Mouse (Mus musculus) layer of hippocampus, adult 2 months (tissue): ENCODE measurements at regions not wholly inside any gene's neighbourhood (a gene's known extent, or its start where the extent isn't known, plus 50 kb on each side); places are given as distances from the start of the nearest gene placed in this dataset.
A peak's percentile ranks its signal among the peaks of the same experiment; 100 is the strongest.

Experiments
- DNase-seq, 2 experiments: peaks; one replicate each; pipeline ENCODE4 v3.0.0; 2022; ENCODE audit warnings: low spot score in 2 of 2
- H3K27ac ChIP-seq: fragments of 200-600 bp; 2 replicates; pipeline ENCODE4 v1.8.1; 2022
- H3K4me3 ChIP-seq: fragments of 200-600 bp; 2 replicates; pipeline ENCODE4 v1.8.1; 2022; ENCODE audit warnings: mild to moderate bottlenecking
- CTCF ChIP-seq: fragments of 200-600 bp; conservative IDR thresholded peaks from 2 replicates; pipeline ENCODE4 v1.8.1; 2022; ENCODE audit warnings: antibody characterized with exemption, mild to moderate bottlenecking, moderate library complexity

GRCm38 (mm10) chr10:109510917-109511715 lies 500.3 kb upstream of the Syt1 start:
- H3K27ac ChIP-seq, result no peak overlapping the region
- H3K4me3 ChIP-seq, result no peak overlapping the region
- DNase-seq, result no peak
- no peak for TF ChIP-seq CTCF

- no peak overlapping the region for H3K27ac ChIP-seq
- H3K4me3 ChIP-seq, result no peak overlapping the region
- no peak for DNase-seq
- no peak for TF ChIP-seq CTCF
Measured at GRCm38 (mm10) chr10:109508553-109508952, 497.8 kb upstream of the Syt1 start.

- Histone ChIP-seq H3K4me3 (no peak overlapping the region), H3K27ac (no peak overlapping the region)
- TF ChIP-seq CTCF, result no peak
- DNase-seq, result no peak
Measured at GRCm38 (mm10) chr10:109507228-109507627, 496.4 kb upstream of the Syt1 start.

- peak; percentile 61 for TF ChIP-seq CTCF
- Histone ChIP-seq H3K4me3 (no peak overlapping the region), H3K27ac (no peak overlapping the region)
- no peak for DNase-seq
Measured at GRCm38 (mm10) chr10:109504683-109505082, 493.9 kb upstream of the Syt1 start.

GRCm38 (mm10) chr10:109500861-109501260 lies 490.1 kb upstream of the Syt1 start:
- Histone ChIP-seq H3K27ac (no peak overlapping the region; the same call in 1 of the 2 replicates), H3K4me3 (no peak overlapping the region)
- DNase-seq, result no peak
- no peak for TF ChIP-seq CTCF

GRCm38 (mm10) chr10:109498301-109498700 lies 487.5 kb upstream of the Syt1 start:
- DNase-seq, result no peak
- no peak for TF ChIP-seq CTCF
- H3K4me3 ChIP-seq, result no peak overlapping the region
- no peak overlapping the region for H3K27ac ChIP-seq

GRCm38 (mm10) chr10:109496161-109496560 lies 485.4 kb upstream of the Syt1 start:
- Histone ChIP-seq H3K4me3 (no peak overlapping the region), H3K27ac (peak overlapping the region; percentile 36; the same call in 1 of the 2 replicates)
- TF ChIP-seq CTCF, result peak; percentile 75
- peak; percentile 73 to 78 for DNase-seq

GRCm38 (mm10) chr10:109490765-109491164 lies 480.0 kb upstream of the Syt1 start:
- TF ChIP-seq CTCF, result no peak
- H3K27ac ChIP-seq, result no peak overlapping the region
- H3K4me3 ChIP-seq, result no peak overlapping the region
- no peak for DNase-seq

GRCm38 (mm10) chr10:109488000-109488399 lies 477.2 kb upstream of the Syt1 start:
- no peak overlapping the region for H3K4me3 ChIP-seq
- peak overlapping the region; percentile 18; the same call in 1 of the 2 replicates for H3K27ac ChIP-seq
- no peak for DNase-seq
- TF ChIP-seq CTCF, result no peak

GRCm38 (mm10) chr10:109486917-109487604 lies 476.3 kb upstream of the Syt1 start:
- no peak for DNase-seq
- no peak for TF ChIP-seq CTCF
- Histone ChIP-seq H3K27ac (no peak overlapping the region), H3K4me3 (no peak overlapping the region)

- no peak for DNase-seq
- Histone ChIP-seq H3K27ac (no peak overlapping the region), H3K4me3 (no peak overlapping the region)
- TF ChIP-seq CTCF, result no peak
Measured at GRCm38 (mm10) chr10:109480551-109480950, 469.8 kb upstream of the Syt1 start.

GRCm38 (mm10) chr10:109479941-109480340 lies 469.2 kb upstream of the Syt1 start:
- no peak for TF ChIP-seq CTCF
- no peak for DNase-seq
- H3K27ac ChIP-seq, result no peak overlapping the region
- H3K4me3 ChIP-seq, result no peak overlapping the region

GRCm38 (mm10) chr10:109466516-109466915 lies 455.7 kb upstream of the Syt1 start:
- no peak for DNase-seq
- Histone ChIP-seq H3K4me3 (no peak overlapping the region), H3K27ac (no peak overlapping the region)
- no peak for TF ChIP-seq CTCF

- peak; percentile 10 to 29 for DNase-seq
- no peak for TF ChIP-seq CTCF
- Histone ChIP-seq H3K27ac (no peak overlapping the region), H3K4me3 (no peak overlapping the region)
Measured at GRCm38 (mm10) chr10:109431112-109431511, 420.3 kb upstream of the Syt1 start.
